Mouse (Mus musculus) C2C12 (cell line): ENCODE measurements around the gene Dpep2nb.
"Not testable (repeated sequence)": the region's sequence is repeated elsewhere in the genome, so short reads cannot be mapped to it uniquely, and the experiment has no call there.

Experiments
- CEBPB ChIP-seq: IDR thresholded peaks from one replicate; pipeline ENCODE4 v1.6.1; 2011; ENCODE audit warnings: low read depth, mild to moderate bottlenecking, control low read depth, moderate library complexity
- CTCF ChIP-seq: IDR thresholded peaks from one replicate; pipeline ENCODE4 v1.5.1; 2011; ENCODE audit not compliant: control insufficient read depth, insufficient read depth, insufficient read length
- FOSL1 ChIP-seq: IDR thresholded peaks from one replicate; pipeline ENCODE4 v1.8.0; 2011; ENCODE audit warnings: mild to moderate bottlenecking, low read length; ENCODE audit not compliant: poor library complexity, insufficient read depth, severe bottlenecking
- MAX ChIP-seq: IDR thresholded peaks from one replicate; pipeline ENCODE4 v1.6.1; 2011; ENCODE audit warnings: mild to moderate bottlenecking, control low read depth
- MYOD1 ChIP-seq: IDR thresholded peaks from one replicate; pipeline ENCODE4 v1.6.1; 2011; ENCODE audit warnings: low read depth; ENCODE audit not compliant: control insufficient read depth, insufficient read length
- MYOG ChIP-seq: IDR thresholded peaks from one replicate; pipeline ENCODE4 v1.6.1; 2011; ENCODE audit not compliant: control insufficient read depth, insufficient read length; ENCODE audit errors: extremely low read depth
- USF1 ChIP-seq: IDR thresholded peaks from one replicate; pipeline ENCODE4 v1.6.1; 2011; ENCODE audit warnings: low read depth, mild to moderate bottlenecking, control low read depth, moderate library complexity

DNA sequence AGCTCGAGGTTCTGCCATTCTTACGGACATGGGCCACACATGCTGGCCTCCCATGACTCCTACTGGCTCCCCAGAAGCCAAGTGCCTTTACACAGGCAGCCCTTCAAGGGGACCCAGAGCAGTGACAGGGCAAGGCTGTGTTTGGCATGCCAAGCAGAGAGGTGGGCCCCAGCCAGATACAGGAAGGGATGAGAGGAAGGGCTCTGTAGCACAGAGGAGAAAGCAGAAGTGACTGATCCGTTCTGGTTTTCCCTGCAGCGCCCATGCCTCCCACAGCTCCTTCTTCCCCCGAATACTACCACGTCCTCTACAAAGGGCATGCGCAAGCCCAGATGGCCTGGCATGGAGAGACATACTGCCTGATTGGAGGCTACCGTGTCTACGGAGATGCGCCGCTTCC lies 22.4 kb downstream of the Dpep2nb start:
- not testable (repeated sequence) for TF ChIP-seq USF1, MYOG, CTCF, MAX, FOSL1, MYOD1, CEBPB
